In genomic region chr9:25251611-25252282, GRCm38 (mm10) we compare ENCODE assay signal across 8 mouse cellular contexts. TPM values are rescaled to one million over a fixed set of nuclear protein-coding genes. Genes with fewer than 3 reads are reported as not detected.
DNase-seq lines count a peak whose midpoint lies in the region; ATAC-seq and TF ChIP-seq lines count a peak whose summit lies in the region.

No protein-coding gene starts in this region.

- TF ChIP-seq CTCF in CH12.LX (conservative IDR thresholded peaks at IDR 0.05 in 1 of 2, IDR thresholded peaks at IDR 0.05 in 1 of 2; ENCODE audit: low read depth in 2 of 2, low read length in 2 of 2): no peak
- TF ChIP-seq CTCF in stomach, postnatal 0 days (IDR thresholded peaks at IDR 0.05; ENCODE audit: low read depth): no peak

- dilution Hi-C loops in CH12.LX (cut with MboI; ENCODE audit: extremely low pct_ligation_motif_present, extremely low pct_unique_long_range_greater_than_20kb, low sequenced_read_pairs): no loop called here

- peaks cover 0 to 20% of the 10 kb centered on the region in 2 experiments; a peak in 2 of 4 replicates for H3K4me1 ChIP-seq in CH12.LX (ENCODE audit: control insufficient read depth in 1 of 2, insufficient read depth in 2 of 2)
- peaks cover 8% of the 10 kb centered on the region; the same call in 1 of the 2 replicates for H3K4me1 ChIP-seq in embryonic facial prominence, embryonic 15.5 days
- H3K4me1 ChIP-seq in heart, embryonic 11.5 days (ENCODE audit: control insufficient read depth, insufficient read depth, low read length): peaks cover 11% of the 10 kb centered on the region
- H3K4me1 ChIP-seq in kidney, embryonic 14.5 days (ENCODE audit: control insufficient read depth, insufficient read depth, low read length): peaks cover 7% of the 10 kb centered on the region
- peaks cover 27% of the 10 kb centered on the region for H3K4me1 ChIP-seq in midbrain, embryonic 16.5 days (ENCODE audit: control insufficient read depth, insufficient read depth, low read length)
- 0 out of 2 replicates have a peak, but pooled peaks cover 2% of the 10 kb centered on the region for H3K4me1 ChIP-seq in stomach, postnatal 0 days (replicated peaks; ENCODE audit: control insufficient read depth, insufficient read depth)

- peaks cover 2 to 4% of the 10 kb centered on the region in 2 experiments for H3K36me3 ChIP-seq in CH12.LX (replicated peaks in 1 of 2; ENCODE audit: control insufficient read depth in 1 of 2, insufficient read depth in 1 of 2, low read length in 1 of 2)
- H3K36me3 ChIP-seq in embryonic facial prominence, embryonic 15.5 days: no peaks in the 10 kb centered on the region
- H3K36me3 ChIP-seq in heart, embryonic 11.5 days (ENCODE audit: control insufficient read depth, insufficient read depth, low read length): no peaks in the 10 kb centered on the region
- H3K36me3 ChIP-seq in kidney, embryonic 14.5 days (ENCODE audit: control insufficient read depth, insufficient read depth, low read length): no peaks in the 10 kb centered on the region
- H3K36me3 ChIP-seq in midbrain, embryonic 16.5 days (ENCODE audit: control insufficient read depth, insufficient read depth, low read length): no peaks in the 10 kb centered on the region
- H3K36me3 ChIP-seq in stomach, postnatal 0 days (ENCODE audit: control insufficient read depth, insufficient read depth, low read length): no peaks in the 10 kb centered on the region

- peak overlapping the region; percentile 95 for H3K9ac ChIP-seq in CH12.LX (ENCODE audit: insufficient read depth, low read depth)
- peak overlapping the region; percentile 96 for H3K9ac ChIP-seq in embryonic facial prominence, embryonic 15.5 days
- peak overlapping the region; percentile 96 for H3K9ac ChIP-seq in heart, embryonic 11.5 days (ENCODE audit: low read depth, low read length)
- peak overlapping the region; percentile 69 for H3K9ac ChIP-seq in kidney, embryonic 14.5 days (ENCODE audit: low read depth, low read length)
- H3K9ac ChIP-seq in midbrain, embryonic 16.5 days (ENCODE audit: low read depth, low read length): peak overlapping the region; percentile 81
- peak overlapping the region; percentile 80 for H3K9ac ChIP-seq in stomach, postnatal 0 days (ENCODE audit: low read length)

- TF ChIP-seq RAD21 in CH12.LX (IDR thresholded peaks at IDR 0.05; ENCODE audit: low read depth, low read length): no peak

- peak overlapping the region; percentile 41 for H3K4me2 ChIP-seq in CH12.LX (ENCODE audit: insufficient read depth, low read depth, poor library complexity, severe bottlenecking)
- H3K4me2 ChIP-seq in embryonic facial prominence, embryonic 15.5 days (replicated peaks): peak overlapping the region; percentile 60
- peak overlapping the region; percentile 86 for H3K4me2 ChIP-seq in heart, embryonic 11.5 days
- peak overlapping the region; percentile 59 for H3K4me2 ChIP-seq in kidney, embryonic 14.5 days (replicated peaks; ENCODE audit: low read depth, low read length)
- H3K4me2 ChIP-seq in midbrain, embryonic 16.5 days (ENCODE audit: low read length): peak overlapping the region; percentile 83
- H3K4me2 ChIP-seq in stomach, postnatal 0 days (replicated peaks; ENCODE audit: low read depth): peak overlapping the region; percentile 62

- TF ChIP-seq EP300 in CH12.LX (IDR thresholded peaks at IDR 0.05; ENCODE audit: low read length): no peak
- TF ChIP-seq EP300 in stomach, postnatal 0 days (optimal IDR thresholded peaks at IDR 0.05): no peak

- ATAC-seq in embryonic facial prominence, embryonic 15.5 days (ENCODE audit: insufficient number of reproducible peaks, low FRiP score, low TSS enrichment, low read depth): peak; percentile 85
- peak; percentile 86 for ATAC-seq in heart, embryonic 11.5 days (replicated peaks; ENCODE audit: insufficient number of reproducible peaks, low FRiP score, low TSS enrichment)
- ATAC-seq in kidney, embryonic 14.5 days (ENCODE audit: low FRiP score, low TSS enrichment): peak; percentile 90
- ATAC-seq in midbrain, embryonic 16.5 days: peak; percentile 91
- ATAC-seq in stomach, postnatal 0 days (ENCODE audit: low FRiP score, low TSS enrichment): peak; percentile 90

- H3K27ac ChIP-seq in CH12.LX (ENCODE audit: insufficient read depth, low read depth): peak overlapping the region; percentile 84
- H3K27ac ChIP-seq in embryonic facial prominence, embryonic 15.5 days (replicated peaks): peak overlapping the region; percentile 99
- peak overlapping the region; percentile 100 for H3K27ac ChIP-seq in heart, embryonic 11.5 days (ENCODE audit: low read depth, low read length)
- H3K27ac ChIP-seq in kidney, embryonic 14.5 days (ENCODE audit: low read depth, low read length): peak overlapping the region; percentile 99
- peak overlapping the region; percentile 98 for H3K27ac ChIP-seq in midbrain, embryonic 16.5 days (ENCODE audit: low read length)
- H3K27ac ChIP-seq in stomach, postnatal 0 days (replicated peaks): peak overlapping the region; percentile 99

- TF ChIP-seq POLR2A in CH12.LX (IDR thresholded peaks at IDR 0.05; ENCODE audit: low read depth, low read length): peak; percentile 82

- under 1% methylated on average over 41 of the region's 41 CpGs for WGBS in embryonic facial prominence, embryonic 15.5 days
- under 1% methylated on average over 41 of the region's 41 CpGs for WGBS in heart, embryonic 11.5 days (ENCODE audit: insufficient replicate concordance)
- WGBS in kidney, embryonic 14.5 days: under 1% methylated on average over 41 of the region's 41 CpGs
- WGBS in midbrain, embryonic 16.5 days: under 1% methylated on average over 39 of the region's 41 CpGs
- WGBS in stomach, postnatal 0 days: under 1% methylated on average over 41 of the region's 41 CpGs

- peak; percentile 82 for DNase-seq in CH12.LX (ENCODE audit: extremely low read depth)
- peak; percentile 96 for DNase-seq in brain, adult 2 months (ENCODE audit: low read depth, low spot score)
- DNase-seq in liver: peak; percentile 90
- DNase-seq in stomach, postnatal 0 days (ENCODE audit: low spot score): peak; percentile 92

- peaks cover 32% of the 10 kb centered on the region for H3K79me2 ChIP-seq in CH12.LX (replicated peaks; ENCODE audit: control insufficient read depth, extremely low read depth, insufficient read depth, poor library complexity, severe bottlenecking)

- no peaks in the 10 kb centered on the region for H3K9me3 ChIP-seq in CH12.LX (replicated peaks; ENCODE audit: low read length)
- H3K9me3 ChIP-seq in embryonic facial prominence, embryonic 15.5 days (replicated peaks): no peaks in the 10 kb centered on the region
- no peaks in the 10 kb centered on the region for H3K9me3 ChIP-seq in heart, embryonic 11.5 days (replicated peaks; ENCODE audit: control insufficient read depth, low read length)
- no peaks in the 10 kb centered on the region for H3K9me3 ChIP-seq in kidney, embryonic 14.5 days (ENCODE audit: control insufficient read depth, low read length)
- no peaks in the 10 kb centered on the region for H3K9me3 ChIP-seq in midbrain, embryonic 16.5 days (replicated peaks; ENCODE audit: control insufficient read depth, low read length, poor library complexity, severe bottlenecking)
- H3K9me3 ChIP-seq in stomach, postnatal 0 days (ENCODE audit: control insufficient read depth, low read length): no peaks in the 10 kb centered on the region

- H3K4me3 ChIP-seq in CH12.LX (replicated peaks in 1 of 3; ENCODE audit: low read depth in 2 of 3, low read length in 2 of 3, poor library complexity in 1 of 3): peak overlapping the region; percentile 90 to 98 (median 94)
- peak overlapping the region; percentile 99 for H3K4me3 ChIP-seq in embryonic facial prominence, embryonic 15.5 days (replicated peaks)
- H3K4me3 ChIP-seq in heart, embryonic 11.5 days (ENCODE audit: low read depth, low read length): peak overlapping the region; percentile 100
- peak overlapping the region; percentile 100 for H3K4me3 ChIP-seq in kidney, embryonic 14.5 days (ENCODE audit: low read length)
- peak overlapping the region; percentile 89 for H3K4me3 ChIP-seq in midbrain, embryonic 16.5 days (ENCODE audit: low read depth, low read length)
- peak overlapping the region; percentile 100 for H3K4me3 ChIP-seq in stomach, postnatal 0 days (ENCODE audit: low read depth, low read length)

- in situ Hi-C loops in CH12.LX (cut with MboI; ENCODE audit: low pct_ligation_motif_present, low pct_unique_long_range_greater_than_20kb, low sequenced_read_pairs): no loop called here

- no peaks in the 10 kb centered on the region for H3K27me3 ChIP-seq in CH12.LX (replicated peaks)
- H3K27me3 ChIP-seq in embryonic facial prominence, embryonic 15.5 days: no peaks in the 10 kb centered on the region
- H3K27me3 ChIP-seq in heart, embryonic 11.5 days (ENCODE audit: control insufficient read depth, insufficient read depth, low read length): no peaks in the 10 kb centered on the region
- H3K27me3 ChIP-seq in kidney, embryonic 14.5 days (ENCODE audit: control insufficient read depth, insufficient read depth, low read length): no peaks in the 10 kb centered on the region
- no peaks in the 10 kb centered on the region for H3K27me3 ChIP-seq in midbrain, embryonic 16.5 days (ENCODE audit: control insufficient read depth, insufficient read depth, low read depth, low read length)
- H3K27me3 ChIP-seq in stomach, postnatal 0 days (ENCODE audit: control insufficient read depth, insufficient read depth, low read length): no peaks in the 10 kb centered on the region

TF ChIP-seq in CH12.LX, 34 proteins besides CTCF, POLR2A, EP300 and RAD21 (continues in another document):
- TF ChIP-seq POLR2AphosphoS2 (IDR thresholded peaks at IDR 0.05; ENCODE audit: low read depth, low read length) (peak; percentile 69; the same call in 1 of the 2 replicates), IRF4 (IDR thresholded peaks at IDR 0.05; ENCODE audit: low read depth, low read length) (peak; percentile 3; the same call in 1 of the 2 replicates), HCFC1 (IDR thresholded peaks at IDR 0.05; ENCODE audit: low read depth, low read length) (peak; percentile 86), BHLHE40 (IDR thresholded peaks at IDR 0.05; ENCODE audit: low read depth, low read length) (peak; percentile 51), UBTF (IDR thresholded peaks at IDR 0.05; ENCODE audit: low read depth, low read length) (0 out of 2 replicates have a peak, but pooled peaks have one; percentile 55), ZMIZ1 (IDR thresholded peaks at IDR 0.05; ENCODE audit: low read depth, low read length) (peak; percentile 36; the same call in 1 of the 2 replicates), NELFE (IDR thresholded peaks at IDR 0.05; ENCODE audit: low read depth, low read length) (peak; percentile 75), SMC3 (IDR thresholded peaks at IDR 0.05; ENCODE audit: low read depth, low read length) (no peak)

RNA-seq across cellular contexts. Expression of gene Sept7, which starts 0.5 kb away (rescaled TPM):
- total RNA-seq in CH12.LX (2012; rRNA removed) (77.9 and 95.6 TPM in 2 replicates), CH12.LX (2014; rRNA removed) (288 and 331 TPM in 2 replicates)
- polyA plus RNA-seq in CH12.LX (2012; ENCODE audit: insufficient read length, low read depth): 161 and 170 TPM in 2 replicates
- polyA plus RNA-seq in embryonic facial prominence, embryonic 15.5 days (2015; fragmentation: Nextera tagmentation; extraction: Ambion mirVana): 272 and 276 TPM in 2 replicates
- polyA plus RNA-seq in heart, embryonic 11.5 days (2014; fragmentation: Nextera tagmentation; extraction: Ambion mirVana): 284 and 324 TPM in 2 replicates
- 318 and 331 TPM in 2 replicates for polyA plus RNA-seq in kidney, embryonic 14.5 days (2014; fragmentation: Nextera tagmentation; extraction: Ambion mirVana)
- polyA plus RNA-seq in midbrain, embryonic 16.5 days (2015; fragmentation: Nextera tagmentation; extraction: Ambion mirVana): 247 and 251 TPM in 2 replicates
- 154 and 175 TPM in 2 replicates for polyA plus RNA-seq in stomach, postnatal 0 days (2015; fragmentation: Nextera tagmentation; extraction: Ambion mirVana)

Comparison
In these comparisons a context has a peak if more than half of its experiments do, and no peak if none do; other contexts are left out.
1. Peak in every context shown above with its lines: DNase-seq, ATAC-seq, H3K4me3 ChIP-seq and H3K27ac ChIP-seq.